Mouse (Mus musculus): Measurements from ENCODE around the gene Rnase2b.
"Not testable (repeated sequence)": the region's sequence is repeated elsewhere in the genome, so short reads cannot be mapped to it uniquely, and the experiment has no call there.

GRCm38 (mm10) chr14:51181051-51181450 is 19.0 kb downstream of the Rnase2b start:
- not testable (repeated sequence) for TF ChIP-seq CTCF, EP300 (IDR thresholded peaks at IDR 0.05)

Data from lung, postnatal 0 days (tissue).